ENCODE assay signal across 13 mouse cellular contexts in the genomic region with DNA sequence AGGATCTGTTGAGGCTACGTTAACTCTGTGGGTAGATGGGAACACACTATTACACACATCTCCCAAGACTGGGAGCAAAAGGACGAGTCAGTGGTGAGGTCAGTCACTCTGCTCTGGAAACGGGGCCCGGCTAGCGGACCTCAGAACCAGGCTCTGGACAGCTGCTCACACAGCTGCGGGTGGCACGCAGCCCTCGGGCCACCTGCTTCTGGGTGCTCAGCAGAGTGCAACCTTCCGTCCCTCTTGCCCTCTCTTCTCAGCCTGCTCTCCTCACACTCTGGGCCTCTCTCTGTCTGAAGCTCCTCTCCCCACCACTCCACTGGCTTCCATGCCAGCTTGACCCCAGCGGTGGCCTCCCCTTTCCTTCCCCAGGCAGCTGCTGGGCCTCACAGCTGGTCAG. TPM values are rescaled to one million over a fixed set of nuclear protein-coding genes. Genes with fewer than 3 reads are reported as not detected.
A peak's percentile ranks its signal among the peaks of the same experiment; 100 is the strongest.
DNase-seq lines count a peak whose midpoint lies in the region; ATAC-seq and TF ChIP-seq lines count a peak whose summit lies in the region.
"Had no signal": no experiment of that assay in that cellular context is flagged by ENCODE, and none has a peak within 500 bp of the region (broad histone marks: within the 10 kb centered on the region; RNA-seq: fewer than 3 reads in every experiment).

No protein-coding gene starts in this region.

- H3K27me3 ChIP-seq in forebrain, embryonic 13.5 days: no peaks in the 10 kb centered on the region
- no peaks in the 10 kb centered on the region for H3K27me3 ChIP-seq in forebrain, embryonic 16.5 days (replicated peaks; ENCODE audit: control insufficient read depth, insufficient read depth, low read length)
- H3K27me3 ChIP-seq in hindbrain, embryonic 13.5 days: no peaks in the 10 kb centered on the region
- no peaks in the 10 kb centered on the region for H3K27me3 ChIP-seq in hindbrain, embryonic 14.5 days (ENCODE audit: control insufficient read depth, insufficient read depth, low read length)
- H3K27me3 ChIP-seq in midbrain, embryonic 13.5 days: no peaks in the 10 kb centered on the region
- H3K27me3 ChIP-seq in midbrain, embryonic 15.5 days (replicated peaks): no peaks in the 10 kb centered on the region
- no peaks in the 10 kb centered on the region for H3K27me3 ChIP-seq in myocyte (ENCODE audit: control insufficient read depth, insufficient read depth, insufficient read length)
- H3K27me3 ChIP-seq: intestine, embryonic 15.5 days; liver, embryonic 15.5 days had no signal

- no peak overlapping the region for H3K27ac ChIP-seq in forebrain, embryonic 13.5 days
- H3K27ac ChIP-seq in forebrain, embryonic 16.5 days (ENCODE audit: low read length): no peak overlapping the region
- no peak overlapping the region for H3K27ac ChIP-seq in hindbrain, embryonic 13.5 days
- no peak overlapping the region for H3K27ac ChIP-seq in hindbrain, embryonic 14.5 days
- H3K27ac ChIP-seq in midbrain, embryonic 13.5 days: peak overlapping the region; percentile 35
- no peak overlapping the region for H3K27ac ChIP-seq in midbrain, embryonic 15.5 days
- H3K27ac ChIP-seq: intestine, embryonic 15.5 days; liver, embryonic 15.5 days had no signal

- ATAC-seq in forebrain, embryonic 13.5 days: no peak
- no peak for ATAC-seq in forebrain, embryonic 16.5 days
- ATAC-seq in hindbrain, embryonic 13.5 days (ENCODE audit: low FRiP score): no peak
- ATAC-seq in hindbrain, embryonic 14.5 days (ENCODE audit: low FRiP score): no peak
- ATAC-seq in midbrain, embryonic 13.5 days: no peak
- ATAC-seq in midbrain, embryonic 15.5 days (replicated peaks): no peak
- ATAC-seq: intestine, embryonic 15.5 days had no signal

- no peak overlapping the region for H3K4me2 ChIP-seq in forebrain, embryonic 13.5 days
- no peak overlapping the region for H3K4me2 ChIP-seq in forebrain, embryonic 16.5 days (ENCODE audit: low read length)
- no peak overlapping the region for H3K4me2 ChIP-seq in hindbrain, embryonic 13.5 days
- no peak overlapping the region for H3K4me2 ChIP-seq in hindbrain, embryonic 14.5 days (replicated peaks)
- H3K4me2 ChIP-seq in midbrain, embryonic 13.5 days (replicated peaks): no peak overlapping the region
- no peak overlapping the region for H3K4me2 ChIP-seq in midbrain, embryonic 15.5 days
- H3K4me2 ChIP-seq in myocyte (ENCODE audit: low read depth): no peak overlapping the region
- H3K4me2 ChIP-seq: intestine, embryonic 15.5 days; liver, embryonic 15.5 days had no signal

- peaks cover 26% of the 10 kb centered on the region for H3K4me1 ChIP-seq in forebrain, embryonic 13.5 days
- peaks cover 17% of the 10 kb centered on the region for H3K4me1 ChIP-seq in forebrain, embryonic 16.5 days (replicated peaks; ENCODE audit: control insufficient read depth, insufficient read depth, low read length)
- peaks cover 31% of the 10 kb centered on the region for H3K4me1 ChIP-seq in hindbrain, embryonic 13.5 days (replicated peaks)
- peaks cover 22% of the 10 kb centered on the region for H3K4me1 ChIP-seq in hindbrain, embryonic 14.5 days (replicated peaks; ENCODE audit: control insufficient read depth, insufficient read depth, low read length)
- H3K4me1 ChIP-seq in midbrain, embryonic 13.5 days (replicated peaks): peaks cover 28% of the 10 kb centered on the region
- H3K4me1 ChIP-seq in midbrain, embryonic 15.5 days: peaks cover 24% of the 10 kb centered on the region

- no peak for DNase-seq in hindbrain, embryonic 14.5 days (ENCODE audit: low spot score)
- DNase-seq in frontal cortex, postnatal 14 days (ENCODE audit: low spot score in 2 of 2): no peak
- DNase-seq: cerebellum, adult 8-10 months; lung, postnatal 4 days; thymus, postnatal 25 days had no signal

- H3K79me2 ChIP-seq in myocyte (ENCODE audit: control insufficient read depth, insufficient read depth): peaks cover 5% of the 10 kb centered on the region

- no peak overlapping the region for H3ac ChIP-seq in myocyte (ENCODE audit: control insufficient read depth, insufficient read length)

- no peak for TF ChIP-seq POLR2A in myocyte (IDR thresholded peaks at IDR 0.05; ENCODE audit: insufficient read length, low read depth)

- H3K9me3 ChIP-seq in forebrain, embryonic 13.5 days (replicated peaks): no peaks in the 10 kb centered on the region
- no peaks in the 10 kb centered on the region for H3K9me3 ChIP-seq in forebrain, embryonic 16.5 days (ENCODE audit: control insufficient read depth, low read length)
- H3K9me3 ChIP-seq in hindbrain, embryonic 13.5 days: no peaks in the 10 kb centered on the region
- no peaks in the 10 kb centered on the region for H3K9me3 ChIP-seq in hindbrain, embryonic 14.5 days (ENCODE audit: control insufficient read depth, low read length)
- no peaks in the 10 kb centered on the region for H3K9me3 ChIP-seq in midbrain, embryonic 13.5 days
- H3K9me3 ChIP-seq in midbrain, embryonic 15.5 days: no peaks in the 10 kb centered on the region
- H3K9me3 ChIP-seq: intestine, embryonic 15.5 days; liver, embryonic 15.5 days had no signal

- 0 out of 2 replicates have a peak overlapping the region, but pooled peaks have one; percentile 2 for H3K9ac ChIP-seq in forebrain, embryonic 13.5 days
- H3K9ac ChIP-seq in forebrain, embryonic 16.5 days (replicated peaks; ENCODE audit: low read depth, low read length): no peak overlapping the region
- H3K9ac ChIP-seq in hindbrain, embryonic 13.5 days: peak overlapping the region; percentile 19; the same call in 1 of the 2 replicates
- no peak overlapping the region for H3K9ac ChIP-seq in hindbrain, embryonic 14.5 days
- no peak overlapping the region; the same call in 1 of the 2 replicates for H3K9ac ChIP-seq in midbrain, embryonic 13.5 days (replicated peaks)
- no peak overlapping the region for H3K9ac ChIP-seq in midbrain, embryonic 15.5 days
- H3K9ac ChIP-seq: intestine, embryonic 15.5 days; liver, embryonic 15.5 days had no signal

- 84% methylated on average over 10 of the region's 10 CpGs for WGBS in forebrain, embryonic 13.5 days
- 90% methylated on average over 10 of the region's 10 CpGs for WGBS in forebrain, embryonic 16.5 days
- 66% methylated on average over 10 of the region's 10 CpGs for WGBS in hindbrain, embryonic 13.5 days
- WGBS in hindbrain, embryonic 14.5 days: 77% methylated on average over 10 of the region's 10 CpGs
- 83% methylated on average over 10 of the region's 10 CpGs for WGBS in midbrain, embryonic 13.5 days
- 78% methylated on average over 10 of the region's 10 CpGs for WGBS in midbrain, embryonic 15.5 days

- peaks cover 41% of the 10 kb centered on the region for H3K36me3 ChIP-seq in forebrain, embryonic 13.5 days (ENCODE audit: poor library complexity, severe bottlenecking)
- peaks cover 12% of the 10 kb centered on the region for H3K36me3 ChIP-seq in forebrain, embryonic 16.5 days (ENCODE audit: control insufficient read depth, insufficient read depth)
- peaks cover 28% of the 10 kb centered on the region for H3K36me3 ChIP-seq in hindbrain, embryonic 13.5 days
- H3K36me3 ChIP-seq in hindbrain, embryonic 14.5 days (replicated peaks; ENCODE audit: control insufficient read depth, insufficient read depth): peaks cover 18% of the 10 kb centered on the region
- peaks cover 27% of the 10 kb centered on the region for H3K36me3 ChIP-seq in midbrain, embryonic 13.5 days
- peaks cover 14% of the 10 kb centered on the region for H3K36me3 ChIP-seq in midbrain, embryonic 15.5 days (replicated peaks)
- peaks cover 10% of the 10 kb centered on the region for H3K36me3 ChIP-seq in myocyte (ENCODE audit: control insufficient read depth, insufficient read depth)

- no peak overlapping the region for H3K4me3 ChIP-seq in forebrain, embryonic 13.5 days
- H3K4me3 ChIP-seq in forebrain, embryonic 16.5 days (replicated peaks; ENCODE audit: low read length): no peak overlapping the region
- no peak overlapping the region for H3K4me3 ChIP-seq in hindbrain, embryonic 13.5 days
- H3K4me3 ChIP-seq in hindbrain, embryonic 14.5 days (replicated peaks; ENCODE audit: low read length): no peak overlapping the region
- no peak overlapping the region for H3K4me3 ChIP-seq in midbrain, embryonic 13.5 days (replicated peaks)
- H3K4me3 ChIP-seq in midbrain, embryonic 15.5 days: no peak overlapping the region
- H3K4me3 ChIP-seq in myocyte: no peak overlapping the region
- H3K4me3 ChIP-seq: intestine, embryonic 15.5 days; liver, embryonic 15.5 days had no signal

TF ChIP-seq in myocyte, 11 proteins besides CTCF, POLR2A, EP300 and RAD21:
- peak; percentile 97 for TF ChIP-seq TCF3 (IDR thresholded peaks at IDR 0.05; ENCODE audit: insufficient read length, low read depth)
- TF ChIP-seq TCF12 (IDR thresholded peaks at IDR 0.05; ENCODE audit: insufficient read depth, poor library complexity, severe bottlenecking): peak; percentile 80
- no peak for TF ChIP-seq CEBPB (IDR thresholded peaks at IDR 0.05; ENCODE audit: insufficient read depth, poor library complexity, severe bottlenecking)
- peak; percentile 9 for TF ChIP-seq REST (IDR thresholded peaks at IDR 0.05; ENCODE audit: insufficient read depth, insufficient read length)
- peak in 2 of 3 experiments; percentile 97 to 99 for TF ChIP-seq MYOD1 (IDR thresholded peaks at IDR 0.05; ENCODE audit: control insufficient read depth in 1 of 3, insufficient read length in 2 of 3, low read depth in 2 of 3)
- peak; percentile 21 to 100 (median 99) for TF ChIP-seq MYOG (IDR thresholded peaks at IDR 0.05; ENCODE audit: control insufficient read depth in 1 of 3, insufficient read depth in 1 of 3, insufficient read length in 2 of 3, low read depth in 2 of 3)
- no peak for TF ChIP-seq USF1 (IDR thresholded peaks at IDR 0.05; ENCODE audit: low read depth)

RNA-seq across cellular contexts. Expression of a gene that starts 50.1 kb away (rescaled TPM):
- 44.9 and 46.4 TPM in 2 replicates for polyA plus RNA-seq in forebrain, embryonic 13.5 days (2015; fragmentation: Nextera tagmentation; extraction: Ambion mirVana)
- polyA plus RNA-seq in forebrain, embryonic 16.5 days (2015; fragmentation: Nextera tagmentation; extraction: Ambion mirVana): 33.7 and 37.8 TPM in 2 replicates
- polyA plus RNA-seq in hindbrain, embryonic 13.5 days (2015; fragmentation: Nextera tagmentation; extraction: Ambion mirVana): 41.1 and 45.8 TPM in 2 replicates
- polyA plus RNA-seq in hindbrain, embryonic 14.5 days (2014; fragmentation: Nextera tagmentation; extraction: Ambion mirVana): 35.9 and 43.6 TPM in 2 replicates
- 43.8 and 48.5 TPM in 2 replicates for polyA plus RNA-seq in midbrain, embryonic 13.5 days (2015; fragmentation: Nextera tagmentation; extraction: Ambion mirVana)
- polyA plus RNA-seq in midbrain, embryonic 15.5 days (2015; fragmentation: Nextera tagmentation; extraction: Ambion mirVana): 38.8 and 50.8 TPM in 2 replicates
- 19.6 TPM for polyA plus RNA-seq in myocyte (2012; fragmentation: generic; extraction: Trizol)

Comparison
In these comparisons a context has a peak if more than half of its experiments do, and no peak if none do; other contexts are left out.
1. H3K9ac ChIP-seq: peak in forebrain, embryonic 13.5 days (single experiment) and hindbrain, embryonic 13.5 days (single experiment); none in forebrain, embryonic 16.5 days (single experiment), hindbrain, embryonic 14.5 days (single experiment), midbrain, embryonic 13.5 days (single experiment) and midbrain, embryonic 15.5 days (single experiment).